Mouse (Mus musculus): Measurements from ENCODE around the gene Foxk1. TPM values are rescaled to one million over a fixed set of nuclear protein-coding genes. Genes with fewer than 3 reads are reported as not detected.

Gene Foxk1
- total and polyA plus RNA-seq, 3 experiments = 8.2 to 20.2 TPM; not detected in 1

- TF ChIP-seq MAFK (IDR thresholded peaks at IDR 0.05; ENCODE audit: borderline replicate concordance, low read depth, low read length) = no peak
- TF ChIP-seq POLR2A (IDR thresholded peaks at IDR 0.05; ENCODE audit: control insufficient read depth in 1 of 2, insufficient read depth in 1 of 2, low read depth in 1 of 2, low read length in 2 of 2, poor library complexity in 1 of 2) = peak; percentile 88 to 89
- TF ChIP-seq MYB (IDR thresholded peaks at IDR 0.05; ENCODE audit: low read depth, low read length) = 0 out of 2 replicates have a peak, but pooled peaks have one; percentile 30
- TF ChIP-seq USF2 (IDR thresholded peaks at IDR 0.05; ENCODE audit: borderline replicate concordance in 1 of 2, insufficient read depth in 1 of 2, low read depth in 1 of 2, low read length in 2 of 2) = peak in 1 of 2 experiments; percentile 52; a peak in 1 of 4 replicates
- TF ChIP-seq ETS1 (IDR thresholded peaks at IDR 0.05; ENCODE audit: low read depth, low read length) = peak; percentile 51
Observed at GRCm38 (mm10) chr5:142367085-142368081, 33.9 kb upstream of the Foxk1 start (continued).

GRCm38 (mm10) chr5:142368122-142368521 is 33.2 kb upstream of the Foxk1 start:
- Histone ChIP-seq H3K79me2 (ENCODE audit: control insufficient read depth, insufficient read depth, low read length, poor library complexity) (peaks cover 3% of the 10 kb centered on the region), H3K9ac (ENCODE audit: control insufficient read depth, low read depth, low read length, poor library complexity, severe bottlenecking) (peak overlapping the region; percentile 97), H3K4me3 (ENCODE audit: control insufficient read depth in 1 of 2, insufficient read depth in 1 of 2, low read depth in 2 of 2, low read length in 2 of 2) (peak overlapping the region; percentile 74 to 97), H3K27me3 (ENCODE audit: control insufficient read depth in 1 of 2, insufficient read depth in 2 of 2, low read length in 2 of 2) (no peaks in the 10 kb centered on the region), H3K27ac (ENCODE audit: control insufficient read depth, low read depth, low read length) (peak overlapping the region; percentile 84), H3K4me1 (ENCODE audit: control insufficient read depth in 1 of 2, insufficient read depth in 2 of 2, low read length in 2 of 2) (peaks cover 0 to 9% of the 10 kb centered on the region in 2 experiments; a peak in 2 of 4 replicates), H3K9me3 (replicated peaks; ENCODE audit: insufficient read depth, low read length) (no peaks in the 10 kb centered on the region), H3K36me3 (ENCODE audit: control insufficient read depth in 1 of 2, insufficient read depth in 2 of 2, low read length in 2 of 2) (peaks cover 0 to 5% of the 10 kb centered on the region in 2 experiments; a peak in 1 of 4 replicates)
- TF ChIP-seq POLR2AphosphoS2 (IDR thresholded peaks at IDR 0.05; ENCODE audit: low read length) (0 out of 2 replicates have a peak, but pooled peaks have one; percentile 10), POLR2AphosphoS5 (IDR thresholded peaks at IDR 0.05; ENCODE audit: borderline replicate concordance, low read depth, low read length) (no peak)
- DNase-seq (ENCODE audit: low read depth, low spot score) = no peak

- no peak overlapping the region for H3K4me3 ChIP-seq (ENCODE audit: control insufficient read depth in 1 of 2, insufficient read depth in 1 of 2, low read depth in 2 of 2, low read length in 2 of 2)
- H3K9me3 ChIP-seq (replicated peaks; ENCODE audit: insufficient read depth, low read length) = no peaks in the 10 kb centered on the region
- no peak for DNase-seq (ENCODE audit: low read depth, low spot score)
- H3K36me3 ChIP-seq (ENCODE audit: control insufficient read depth in 1 of 2, insufficient read depth in 2 of 2, low read length in 2 of 2) = peaks cover 0 to 6% of the 10 kb centered on the region in 2 experiments; a peak in 2 of 4 replicates
- peaks cover 0 to 15% of the 10 kb centered on the region in 2 experiments for H3K4me1 ChIP-seq (ENCODE audit: control insufficient read depth in 1 of 2, insufficient read depth in 2 of 2, low read length in 2 of 2)
- peaks cover 3% of the 10 kb centered on the region for H3K79me2 ChIP-seq (ENCODE audit: control insufficient read depth, insufficient read depth, low read length, poor library complexity)
- H3K27ac ChIP-seq (ENCODE audit: control insufficient read depth, low read depth, low read length) = no peak overlapping the region
- H3K9ac ChIP-seq (ENCODE audit: control insufficient read depth, low read depth, low read length, poor library complexity, severe bottlenecking) = no peak overlapping the region
- no peaks in the 10 kb centered on the region for H3K27me3 ChIP-seq (ENCODE audit: control insufficient read depth in 1 of 2, insufficient read depth in 2 of 2, low read length in 2 of 2)
- no peak for TF ChIP-seq CHD2 (IDR thresholded peaks at IDR 0.05; ENCODE audit: low read length)
- TF ChIP-seq UBTF (IDR thresholded peaks at IDR 0.05; ENCODE audit: borderline replicate concordance, insufficient read depth, low read depth, low read length) = no peak
- TF ChIP-seq RCOR1 (IDR thresholded peaks at IDR 0.05; ENCODE audit: low read depth, low read length) = no peak
- no peak for TF ChIP-seq KAT2A (conservative IDR thresholded peaks at IDR 0.05; ENCODE audit: low read depth, low read length)
- no peak for TF ChIP-seq ZKSCAN1 (IDR thresholded peaks at IDR 0.05; ENCODE audit: low read depth, low read length)
- TF ChIP-seq GABPA (IDR thresholded peaks at IDR 0.05; ENCODE audit: low read depth, low read length) = no peak
- no peak for TF ChIP-seq POLR2AphosphoS2 (IDR thresholded peaks at IDR 0.05; ENCODE audit: low read length)
- no peak for TF ChIP-seq RAD21 (IDR thresholded peaks at IDR 0.05; ENCODE audit: low read depth, low read length)
- no peak for TF ChIP-seq MEF2A (IDR thresholded peaks at IDR 0.05; ENCODE audit: extremely low read depth, insufficient replicate concordance, low read depth, low read length, poor library complexity, severe bottlenecking)
- no peak for TF ChIP-seq MXI1 (IDR thresholded peaks at IDR 0.05; ENCODE audit: low read depth, low read length)
- TF ChIP-seq ZMIZ1 (IDR thresholded peaks at IDR 0.05; ENCODE audit: low read depth, low read length) = no peak
- no peak for TF ChIP-seq USF1 (IDR thresholded peaks at IDR 0.05; ENCODE audit: low read depth, low read length)
- no peak for TF ChIP-seq TBP (IDR thresholded peaks at IDR 0.05; ENCODE audit: low read depth, low read length)
- no peak for TF ChIP-seq ELF1 (IDR thresholded peaks at IDR 0.05; ENCODE audit: low read depth, low read length)
- no peak for TF ChIP-seq USF2 (IDR thresholded peaks at IDR 0.05; ENCODE audit: borderline replicate concordance in 1 of 2, insufficient read depth in 1 of 2, low read depth in 1 of 2, low read length in 2 of 2)
- no peak for TF ChIP-seq EP300 (IDR thresholded peaks at IDR 0.05; ENCODE audit: low read depth in 1 of 2, low read length in 2 of 2)
- no peak for TF ChIP-seq TCF12 (IDR thresholded peaks at IDR 0.05; ENCODE audit: low read depth, low read length)
- no peak for TF ChIP-seq ZNF384 (IDR thresholded peaks at IDR 0.05; ENCODE audit: low read depth, low read length)
- TF ChIP-seq CHD1 (IDR thresholded peaks at IDR 0.05; ENCODE audit: low read depth, low read length) = no peak
Observed at GRCm38 (mm10) chr5:142370406-142371171, 30.7 kb upstream of the Foxk1 start.

All from MEL (cell line).